Mouse (Mus musculus) CH12.LX (cell line): ENCODE data around the gene Zbtb20.

ENCODE experiments used
- CTCF ChIP-seq, 2 experiments: IDR thresholded peaks in 1 of 2; conservative IDR thresholded peaks in 1 of 2; 2 replicates each; pipeline ENCODE4 v1.5.1; 2011 to 2012; ENCODE audit warnings: low read depth in 2 of 2, low read length in 2 of 2, improper control_type of control experiment in 1 of 2, inconsistent platforms in 1 of 2, mild to moderate bottlenecking in 1 of 2, moderate library complexity in 1 of 2
- E2F4 ChIP-seq: IDR thresholded peaks from 2 replicates; pipeline ENCODE4 v1.6.1; 2011; ENCODE audit warnings: low read depth, low read length, improper control_type of control experiment; ENCODE audit not compliant: insufficient replicate concordance
- EP300 ChIP-seq: IDR thresholded peaks from 2 replicates; pipeline ENCODE4 v1.6.1; 2011; ENCODE audit warnings: low read length, improper control_type of control experiment
- MAFK ChIP-seq: IDR thresholded peaks from 2 replicates; pipeline ENCODE4 v1.6.1; 2011; ENCODE audit warnings: low read length, improper control_type of control experiment; ENCODE audit not compliant: insufficient replicate concordance
- MXI1 ChIP-seq: IDR thresholded peaks from 2 replicates; pipeline ENCODE4 v1.6.1; 2011; ENCODE audit warnings: mild to moderate bottlenecking, low read depth, low read length, improper control_type of control experiment
- POLR2A ChIP-seq: IDR thresholded peaks from 2 replicates; pipeline ENCODE4 v1.6.1; 2011; ENCODE audit warnings: low read depth, mild to moderate bottlenecking, improper control_type of control experiment, low read length
- SIN3A ChIP-seq: IDR thresholded peaks from 2 replicates; pipeline ENCODE4 v1.6.1; 2012; ENCODE audit warnings: low read length, improper control_type of control experiment, inconsistent platforms
- ZMIZ1 ChIP-seq: IDR thresholded peaks from 2 replicates; pipeline ENCODE4 v1.6.1; 2012; ENCODE audit warnings: low read depth, mild to moderate bottlenecking, inconsistent platforms, low read length, improper control_type of control experiment

GRCm38 (mm10) chr16:43169273-43169905 lies 293.7 kb downstream of the Zbtb20 start:
- TF ChIP-seq POLR2A, result no peak
- TF ChIP-seq SIN3A, result no peak
- TF ChIP-seq ZMIZ1, result no peak
- TF ChIP-seq MAFK, result no peak
- TF ChIP-seq EP300, result no peak
- no peak for TF ChIP-seq MXI1
- TF ChIP-seq E2F4, result no peak
- no peak for TF ChIP-seq CTCF (conservative IDR thresholded peaks at IDR 0.05 in 1 of 2, IDR thresholded peaks at IDR 0.05 in 1 of 2; ENCODE audit: low read depth in 2 of 2, low read length in 2 of 2)
